In genomic region chr11:73327361-73327760, GRCm38 (mm10) we compare ENCODE assay signal across 15 mouse cellular contexts. TPM values are rescaled to one million over a fixed set of nuclear protein-coding genes. Genes with fewer than 3 reads are reported as not detected.
DNase-seq lines count a peak whose midpoint lies in the region; ATAC-seq and TF ChIP-seq lines count a peak whose summit lies in the region.
"Had no signal": no experiment of that assay in that cellular context is flagged by ENCODE, and none has a peak within 500 bp of the region (broad histone marks: within the 10 kb centered on the region; RNA-seq: fewer than 3 reads in every experiment).

No protein-coding gene starts in this region.

- TF ChIP-seq CTCF in kidney, adult 2 months (conservative IDR thresholded peaks at IDR 0.05; ENCODE audit: insufficient read depth, insufficient read length, low read depth, low read length): no peak

- ATAC-seq in lung, embryonic 15.5 days (ENCODE audit: borderline replicate concordance, extremely low read depth, low FRiP score, low TSS enrichment): peak; percentile 87; the same call in 1 of the 2 replicates
- peak; percentile 67 for ATAC-seq in stomach, embryonic 15.5 days (ENCODE audit: insufficient read depth, low FRiP score, low read depth)
- ATAC-seq: forebrain, embryonic 13.5 days had no signal

- TF ChIP-seq POLR2A in kidney, adult 2 months (IDR thresholded peaks at IDR 0.05; ENCODE audit: low read depth, low read length): no peak

- no peak overlapping the region for H3K4me3 ChIP-seq in kidney, adult 2 months (ENCODE audit: insufficient read depth, low read depth, low read length)
- H3K4me3 ChIP-seq in lung, embryonic 15.5 days: no peak overlapping the region
- no peak overlapping the region for H3K4me3 ChIP-seq in stomach, embryonic 15.5 days (replicated peaks)
- H3K4me3 ChIP-seq: forebrain, embryonic 13.5 days; heart, embryonic 10.5 days; midbrain, embryonic 12.5 days had no signal

- H3K27ac ChIP-seq in kidney, adult 2 months (ENCODE audit: insufficient read depth, low read depth, low read length): peak overlapping the region; percentile 56
- H3K27ac ChIP-seq in lung, embryonic 15.5 days: no peak overlapping the region
- peak overlapping the region; percentile 5; the same call in 1 of the 2 replicates for H3K27ac ChIP-seq in stomach, embryonic 15.5 days
- H3K27ac ChIP-seq: embryonic facial prominence, embryonic 13.5 days; forebrain, embryonic 13.5 days; heart, embryonic 10.5 days; midbrain, embryonic 12.5 days had no signal

- 47% methylated on average over 4 of the region's 4 CpGs for WGBS in kidney, adult 2 months
- 50% methylated on average over 4 of the region's 4 CpGs for WGBS in lung, embryonic 15.5 days
- WGBS in stomach, embryonic 15.5 days: 43% methylated on average over 4 of the region's 4 CpGs

- H3K27me3 ChIP-seq in kidney, adult 2 months (replicated peaks; ENCODE audit: control insufficient read depth, insufficient read depth, low read length): no peaks in the 10 kb centered on the region
- H3K27me3 ChIP-seq in lung, embryonic 15.5 days: no peaks in the 10 kb centered on the region
- H3K27me3 ChIP-seq in stomach, embryonic 15.5 days (replicated peaks): no peaks in the 10 kb centered on the region
- H3K27me3 ChIP-seq: embryonic facial prominence, embryonic 13.5 days; forebrain, embryonic 13.5 days; midbrain, embryonic 12.5 days had no signal

- no peak overlapping the region for H3K9ac ChIP-seq in lung, embryonic 15.5 days
- no peak overlapping the region for H3K9ac ChIP-seq in stomach, embryonic 15.5 days
- H3K9ac ChIP-seq: embryonic facial prominence, embryonic 13.5 days; forebrain, embryonic 13.5 days; midbrain, embryonic 12.5 days had no signal

- no peaks in the 10 kb centered on the region; the same call in 1 of the 2 replicates for H3K36me3 ChIP-seq in kidney, adult 2 months (ENCODE audit: control insufficient read depth, insufficient read depth, low read length)
- H3K36me3 ChIP-seq in lung, embryonic 15.5 days: no peaks in the 10 kb centered on the region
- H3K36me3 ChIP-seq in stomach, embryonic 15.5 days: no peaks in the 10 kb centered on the region
- H3K36me3 ChIP-seq: embryonic facial prominence, embryonic 13.5 days; heart, embryonic 10.5 days; midbrain, embryonic 12.5 days had no signal

- no peak overlapping the region for H3K4me2 ChIP-seq in lung, embryonic 15.5 days
- H3K4me2 ChIP-seq in stomach, embryonic 15.5 days: no peak overlapping the region
- H3K4me2 ChIP-seq: forebrain, embryonic 13.5 days; midbrain, embryonic 12.5 days had no signal

- no peaks in the 10 kb centered on the region for H3K9me3 ChIP-seq in lung, embryonic 15.5 days
- H3K9me3 ChIP-seq in stomach, embryonic 15.5 days: no peaks in the 10 kb centered on the region
- H3K9me3 ChIP-seq: embryonic facial prominence, embryonic 13.5 days; heart, embryonic 10.5 days; midbrain, embryonic 12.5 days had no signal

- peaks cover 6% of the 10 kb centered on the region; the same call in 1 of the 2 replicates for H3K4me1 ChIP-seq in kidney, adult 2 months (ENCODE audit: control insufficient read depth, insufficient read depth, low read length)
- 0 out of 2 replicates have a peak, but pooled peaks cover 8% of the 10 kb centered on the region for H3K4me1 ChIP-seq in lung, embryonic 15.5 days
- H3K4me1 ChIP-seq in stomach, embryonic 15.5 days: peaks cover 4% of the 10 kb centered on the region; the same call in 1 of the 2 replicates
- H3K4me1 ChIP-seq: embryonic facial prominence, embryonic 13.5 days; forebrain, embryonic 13.5 days; heart, embryonic 10.5 days; midbrain, embryonic 12.5 days had no signal

- DNase-seq in kidney, adult 2 months: no peak
- no peak for DNase-seq in kidney, adult 8-10 months
- no peak for DNase-seq in lung, adult 18-20 months
- peak; percentile 2 to 37 for DNase-seq in frontal cortex, adult 2 months (ENCODE audit: extremely low spot score in 1 of 2, low spot score in 1 of 2)
- no peak for DNase-seq in ovary, postnatal 10 days (ENCODE audit: low spot score)
- DNase-seq: cerebellum, postnatal 25 days; layer of hippocampus, postnatal 36 days; thymus, postnatal 36 days had no signal

RNA-seq across cellular contexts. Expression of gene Aspa, which starts 2.0 kb away (rescaled TPM):
- 29.1 and 46.1 TPM in 2 replicates for polyA plus RNA-seq in kidney, adult 2 months (2012; rRNA removed)
- polyA plus RNA-seq in lung, embryonic 15.5 days (2015; fragmentation: Nextera tagmentation; extraction: Ambion mirVana): 1.3 and 1.4 TPM in 2 replicates
- 26.8 and 29.9 TPM in 2 replicates for polyA plus RNA-seq in frontal cortex, adult 2 months (2012; rRNA removed)
- polyA plus RNA-seq in stomach, embryonic 15.5 days (2015; fragmentation: Nextera tagmentation; extraction: Ambion mirVana): 2.7 and 3.2 TPM in 2 replicates
- polyA plus RNA-seq: forebrain, embryonic 13.5 days; heart, embryonic 10.5 days had no signal

RNA-seq across cellular contexts. Expression of gene Gm49340, which starts 2.2 kb away (rescaled TPM):
- polyA plus RNA-seq in kidney, adult 2 months (2012; rRNA removed): 0.03 TPM in 1 of 2 replicates, not detected in the other
- polyA plus RNA-seq in lung, embryonic 15.5 days (2015; fragmentation: Nextera tagmentation; extraction: Ambion mirVana): 0.05 TPM in 1 of 2 replicates, not detected in the other
- polyA plus RNA-seq in frontal cortex, adult 2 months (2012; rRNA removed): not detected in 2 replicates
- not detected in 2 replicates for polyA plus RNA-seq in stomach, embryonic 15.5 days (2015; fragmentation: Nextera tagmentation; extraction: Ambion mirVana)
- polyA plus RNA-seq: embryonic facial prominence, embryonic 13.5 days; forebrain, embryonic 13.5 days; heart, embryonic 10.5 days; midbrain, embryonic 12.5 days had no signal

RNA-seq across cellular contexts. Expression of gene Spata22, which starts 2.2 kb away (rescaled TPM):
- polyA plus RNA-seq in kidney, adult 2 months (2012; rRNA removed): 0.16 TPM in 1 of 2 replicates, not detected in the other
- polyA plus RNA-seq in lung, embryonic 15.5 days (2015; fragmentation: Nextera tagmentation; extraction: Ambion mirVana): not detected in 2 replicates
- 0.20 TPM in 1 of 2 replicates, not detected in the other for polyA plus RNA-seq in frontal cortex, adult 2 months (2012; rRNA removed)
- polyA plus RNA-seq in stomach, embryonic 15.5 days (2015; fragmentation: Nextera tagmentation; extraction: Ambion mirVana): 0.23 and 0.27 TPM in 2 replicates
- polyA plus RNA-seq: embryonic facial prominence, embryonic 13.5 days; forebrain, embryonic 13.5 days; heart, embryonic 10.5 days; midbrain, embryonic 12.5 days had no signal

RNA-seq across cellular contexts. Expression of gene Olfr20, which starts 23.2 kb away (rescaled TPM):
- polyA plus RNA-seq in kidney, adult 2 months (2012; rRNA removed): 0.11 TPM in 1 of 2 replicates, not detected in the other
- polyA plus RNA-seq in lung, embryonic 15.5 days (2015; fragmentation: Nextera tagmentation; extraction: Ambion mirVana): not detected in 2 replicates
- 0.04 TPM in 1 of 2 replicates, not detected in the other for polyA plus RNA-seq in frontal cortex, adult 2 months (2012; rRNA removed)
- polyA plus RNA-seq in stomach, embryonic 15.5 days (2015; fragmentation: Nextera tagmentation; extraction: Ambion mirVana): not detected in 2 replicates
- polyA plus RNA-seq: embryonic facial prominence, embryonic 13.5 days; forebrain, embryonic 13.5 days; heart, embryonic 10.5 days; midbrain, embryonic 12.5 days had no signal

RNA-seq across cellular contexts. Expression of gene Olfr376, which starts 43.7 kb away (rescaled TPM):
- polyA plus RNA-seq in kidney, adult 2 months (2012; rRNA removed): not detected in 2 replicates
- polyA plus RNA-seq in lung, embryonic 15.5 days (2015; fragmentation: Nextera tagmentation; extraction: Ambion mirVana): not detected in 2 replicates
- polyA plus RNA-seq in frontal cortex, adult 2 months (2012; rRNA removed): 0.14 and 0.25 TPM in 2 replicates
- not detected in 2 replicates for polyA plus RNA-seq in stomach, embryonic 15.5 days (2015; fragmentation: Nextera tagmentation; extraction: Ambion mirVana)
- polyA plus RNA-seq: embryonic facial prominence, embryonic 13.5 days; forebrain, embryonic 13.5 days; heart, embryonic 10.5 days; liver, adult 2 months; midbrain, embryonic 12.5 days had no signal

Comparison
In these comparisons a context has a peak if more than half of its experiments do, and no peak if none do; other contexts are left out.
1. DNase-seq: peak in frontal cortex, adult 2 months (2 of 2); none in kidney, adult 2 months (single experiment), kidney, adult 8-10 months (0 of 2), lung, adult 18-20 months (0 of 2) and ovary, postnatal 10 days (single experiment).